Mouse (Mus musculus) CD8-positive naive resting alpha-beta T cell, adult 2 months (primary cell): ENCODE results near the gene Mylpf.
A peak's percentile ranks its signal among the peaks of the same experiment; 100 is the strongest.

ENCODE experiments used
- DNase-seq, 2 experiments: peaks; one replicate each; pipeline ENCODE4 v3.0.0; 2022; ENCODE audit warnings: low read depth in 2 of 2, low spot score in 2 of 2

Gene Mylpf

DNA sequence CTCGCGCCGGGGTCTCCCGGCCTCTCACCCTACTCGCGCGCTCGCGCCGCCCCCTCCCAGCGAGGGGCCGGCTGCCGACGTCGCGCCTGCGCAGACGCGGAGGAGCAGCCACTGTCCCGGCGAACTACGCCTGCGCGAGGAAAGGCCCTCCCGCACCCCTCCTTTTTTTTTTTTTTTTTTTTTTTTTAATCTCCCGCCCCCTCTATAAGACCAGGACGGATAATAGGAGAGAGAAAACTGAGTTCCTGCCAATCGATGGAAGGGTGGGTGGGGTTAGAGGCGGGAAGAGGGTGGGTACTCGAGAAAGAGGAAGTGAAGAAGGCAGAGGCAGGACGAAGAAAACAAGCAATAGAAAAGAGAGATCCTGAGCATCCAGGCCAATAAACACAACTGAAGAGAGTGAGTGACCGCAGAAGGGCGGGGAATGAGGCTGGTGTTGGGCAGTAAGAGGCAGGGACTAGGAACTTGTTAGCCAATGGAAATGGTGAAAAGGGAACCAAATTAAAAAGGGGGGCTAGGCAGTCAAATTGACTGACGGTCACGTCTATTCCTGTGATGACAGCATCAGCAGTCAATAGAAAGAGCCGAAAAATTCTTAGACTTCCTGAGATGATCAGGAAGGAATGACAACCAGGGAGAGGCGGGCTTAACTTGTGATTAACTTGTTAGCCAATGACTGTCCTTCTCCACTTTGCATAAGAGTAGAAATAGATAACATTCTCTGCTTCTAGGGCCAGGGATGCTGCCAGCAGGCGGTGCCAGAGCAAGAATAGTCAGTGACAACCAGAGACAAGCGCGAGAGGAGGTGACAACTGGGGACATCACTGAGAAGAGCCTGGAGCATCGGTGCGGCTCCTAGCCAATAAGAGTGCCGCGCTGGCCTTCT, at the start of gene Mylpf:
TSS of gene Mylpf (plus strand) at position 338 of the 886 bp plus-strand sequence.
- DNase-seq, result peak; percentile 91 to 95

DNA sequence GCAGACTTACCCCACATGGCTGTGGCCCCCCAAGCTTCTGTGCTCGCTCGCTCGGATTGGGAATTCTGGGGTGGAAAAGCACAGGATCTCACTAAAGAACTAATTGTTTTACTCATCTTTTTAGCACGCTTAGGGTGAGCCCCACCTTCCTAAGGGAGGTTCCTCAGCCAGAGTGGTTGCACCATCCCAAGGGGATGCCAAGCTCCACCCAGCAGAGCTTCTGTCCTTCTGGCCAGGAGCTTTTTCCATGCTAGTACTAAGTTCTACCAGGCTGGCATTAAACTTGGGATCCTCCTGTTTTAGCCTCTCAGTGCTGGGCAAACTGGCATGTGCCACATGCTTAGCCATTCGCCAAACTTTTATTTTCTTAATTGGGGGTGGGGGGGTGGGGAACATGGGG, 46.1 kb upstream of the Mylpf start:
- no peak for DNase-seq

DNA sequence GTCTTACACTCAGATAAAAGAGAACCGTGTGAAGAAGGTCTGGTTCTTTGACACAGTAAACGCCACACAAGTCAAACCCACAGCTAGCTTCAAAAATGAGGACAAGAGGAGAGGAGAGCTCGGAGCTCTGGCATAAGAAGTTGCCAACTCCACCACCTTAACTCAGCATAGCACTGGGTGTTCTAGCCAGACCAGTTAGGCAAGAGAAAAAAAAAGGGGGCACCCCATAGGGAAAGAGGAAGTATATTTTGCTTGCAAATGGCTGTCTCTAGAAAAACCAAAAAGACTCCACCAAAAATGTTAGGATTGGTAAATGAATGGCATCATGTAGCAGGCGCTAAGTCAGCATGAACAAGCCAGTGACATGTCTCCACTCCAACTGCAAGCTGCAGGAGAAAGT, 44.7 kb upstream of the Mylpf start:
- DNase-seq, result no peak

DNA sequence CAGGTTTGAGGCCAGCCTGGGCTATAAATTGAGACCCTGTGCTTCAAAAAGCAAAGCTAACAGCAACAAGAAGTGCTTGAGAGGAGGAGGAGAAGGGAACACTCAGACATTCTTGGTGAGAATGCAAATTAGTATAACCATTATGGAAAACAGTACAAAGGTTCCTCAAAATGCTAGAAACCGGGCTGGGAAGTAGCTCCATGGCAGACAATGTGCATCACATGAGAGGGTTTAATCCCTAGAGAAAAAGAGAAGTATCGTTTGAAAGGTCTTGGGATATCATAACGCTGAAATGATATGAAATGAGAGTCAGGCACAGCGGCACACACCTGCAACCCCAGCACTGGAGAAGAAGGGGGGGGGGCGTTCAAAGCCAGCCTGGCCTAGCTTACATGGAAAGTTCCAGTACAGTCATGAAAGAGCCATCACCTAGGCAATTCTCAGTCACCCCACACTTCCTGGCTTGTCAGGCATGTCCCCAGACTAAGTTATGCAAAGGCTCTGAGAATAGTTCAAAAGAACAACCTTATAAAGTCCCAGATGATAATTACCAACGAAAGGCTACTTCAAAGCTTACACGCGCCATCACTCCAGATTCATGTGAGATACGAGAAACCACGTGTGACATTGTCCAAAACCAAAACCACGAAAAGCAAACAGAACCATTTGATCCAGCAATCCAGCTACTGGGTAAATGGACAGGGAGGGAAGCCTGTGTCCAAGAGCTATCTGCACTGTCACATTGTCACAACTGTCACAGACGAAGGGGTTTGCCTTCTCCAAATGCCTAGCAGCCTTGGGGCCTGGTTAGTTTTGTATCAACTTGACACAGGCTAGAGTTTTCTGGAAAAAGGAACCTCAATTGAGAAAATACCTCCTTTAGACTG, 42.8 kb upstream of the Mylpf start:
- DNase-seq, result no peak

DNA sequence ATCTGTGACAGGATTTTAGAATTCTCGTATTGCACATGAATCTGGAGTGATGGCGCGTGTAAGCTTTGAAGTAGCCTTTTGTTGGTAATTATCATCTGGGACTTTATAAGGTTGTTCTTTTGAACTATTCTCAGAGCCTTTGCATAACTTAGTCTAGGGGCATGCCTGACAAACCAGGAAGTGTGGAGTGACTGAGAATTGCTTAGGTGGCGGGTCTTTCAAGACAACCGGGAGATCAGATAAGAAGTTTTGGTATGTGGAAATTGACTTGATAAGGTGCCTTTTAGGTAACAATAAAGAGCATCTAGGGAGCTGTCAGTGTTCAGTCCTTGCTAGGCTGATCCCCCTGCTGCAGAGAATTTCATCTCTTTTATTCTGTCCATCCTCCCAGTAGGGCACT, 42.2 kb upstream of the Mylpf start:
- DNase-seq, result no peak

DNA sequence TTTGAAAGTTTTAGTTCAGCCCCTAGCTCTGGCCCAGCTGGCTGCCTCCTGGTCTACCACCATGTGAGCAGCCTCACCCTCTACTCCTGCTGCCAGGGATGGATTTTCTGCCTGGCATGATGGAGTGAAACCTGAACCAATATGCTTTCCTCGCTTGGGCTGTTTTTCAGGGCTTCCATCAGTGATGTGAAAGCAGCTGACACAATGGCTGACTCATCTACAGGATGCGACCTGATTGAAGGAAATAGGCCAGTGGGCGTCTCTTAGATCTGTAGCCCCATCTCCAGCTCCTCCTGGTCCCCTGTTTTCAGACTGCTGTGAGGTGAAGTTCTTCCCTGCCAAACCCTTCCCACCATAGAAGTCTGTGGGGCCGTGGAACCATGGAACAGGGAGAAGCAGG, 31.8 kb upstream of the Mylpf start:
- DNase-seq, result no peak

DNA sequence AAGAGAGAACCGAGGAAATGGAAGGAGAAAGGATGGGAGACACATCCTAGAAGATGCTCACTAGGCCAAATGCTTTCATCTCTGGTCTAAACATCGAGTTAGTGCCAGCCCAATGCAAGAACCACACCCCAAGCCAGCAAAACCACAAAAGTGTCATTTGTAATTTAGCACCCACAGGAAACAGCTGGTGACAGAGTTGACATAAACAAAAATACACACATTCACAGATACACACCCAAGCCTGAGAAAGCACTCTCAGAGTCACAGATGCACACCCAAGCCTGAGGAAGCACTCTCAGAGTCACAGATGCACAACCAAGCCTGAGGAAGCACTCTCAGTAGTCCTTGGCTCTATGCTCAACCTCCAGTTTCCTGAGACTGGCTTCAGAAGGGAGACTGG, 27.9 kb upstream of the Mylpf start:
- peak; percentile 35 to 56 for DNase-seq

DNA sequence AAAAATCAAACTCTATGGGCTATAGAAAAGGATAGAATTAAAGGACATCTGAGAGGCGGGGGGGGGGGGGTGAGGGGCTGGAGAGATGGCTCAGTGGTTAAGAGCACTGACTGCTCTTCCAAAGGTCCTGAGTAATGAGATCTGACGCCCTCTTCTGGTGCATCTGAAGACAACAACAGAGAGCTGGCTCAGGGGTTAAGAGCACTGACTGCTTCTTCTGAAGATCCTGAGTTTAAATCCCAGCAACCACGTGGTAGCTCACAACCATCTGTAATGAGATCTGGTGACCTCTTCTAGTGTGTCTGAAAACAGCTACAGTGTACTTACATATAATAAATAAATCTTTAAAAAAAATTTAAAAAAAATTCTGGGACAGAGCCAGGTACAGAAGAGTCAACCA, 27.0 kb upstream of the Mylpf start:
- peak in 1 of 2 experiments; percentile 39 for DNase-seq

DNA sequence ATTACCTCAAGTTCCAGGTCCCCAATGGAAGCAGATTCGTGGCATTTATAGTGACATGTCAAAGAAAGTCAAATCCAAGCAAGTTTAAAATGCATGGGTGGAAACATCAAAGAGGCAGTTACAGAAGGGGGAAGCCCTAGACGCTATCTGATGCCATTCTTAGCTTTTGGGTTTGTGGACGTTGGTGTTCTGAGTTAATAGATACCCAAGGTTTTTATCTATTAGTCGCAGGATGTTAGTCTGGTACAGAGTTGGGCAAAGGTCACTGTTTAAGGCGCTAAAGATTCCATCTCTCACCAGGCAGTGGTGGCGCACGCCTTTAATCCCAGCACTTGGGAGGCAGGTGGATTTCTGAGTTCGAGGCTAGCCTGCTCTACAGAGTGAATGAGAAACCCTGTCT, 25.3 kb upstream of the Mylpf start:
- no peak for DNase-seq

DNA sequence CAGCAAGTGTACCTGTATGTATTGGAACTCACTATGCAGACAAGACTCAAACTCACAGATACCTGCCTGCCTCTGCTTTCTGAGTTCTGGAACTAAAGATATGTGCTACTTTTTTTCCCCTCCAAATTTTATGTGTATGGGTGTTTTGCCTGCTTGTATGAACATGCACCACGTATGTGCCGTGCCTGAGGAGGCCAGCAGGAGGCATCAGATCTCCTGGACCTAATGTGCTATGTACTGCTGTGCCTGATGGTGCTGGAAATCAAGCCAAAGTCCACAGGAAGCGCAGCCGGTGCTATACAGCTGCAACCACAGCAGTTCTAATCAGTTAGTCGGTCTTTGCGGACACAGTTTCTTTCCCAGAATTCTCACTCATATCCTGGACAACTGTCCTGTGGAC, 24.9 kb upstream of the Mylpf start:
- DNase-seq, result no peak

DNA sequence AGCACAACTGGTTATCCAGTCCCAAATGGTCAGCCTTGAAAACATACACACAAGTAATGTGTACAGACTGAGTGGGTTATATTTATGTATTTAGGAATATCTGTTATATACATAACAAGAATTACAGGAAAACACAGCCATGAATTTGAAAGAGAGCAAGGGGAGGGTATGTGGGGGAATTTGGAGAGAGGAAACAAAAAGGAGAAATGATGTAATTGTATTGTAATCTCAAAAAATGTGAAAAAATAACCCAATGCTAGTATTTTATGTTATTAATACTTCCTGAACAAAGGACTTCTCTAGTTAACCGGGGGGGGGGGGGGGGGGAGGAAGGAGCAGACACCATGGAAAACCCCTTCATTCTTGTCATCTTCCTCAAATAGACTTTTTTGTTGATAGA, 24.0 kb upstream of the Mylpf start:
- DNase-seq, result no peak

DNA sequence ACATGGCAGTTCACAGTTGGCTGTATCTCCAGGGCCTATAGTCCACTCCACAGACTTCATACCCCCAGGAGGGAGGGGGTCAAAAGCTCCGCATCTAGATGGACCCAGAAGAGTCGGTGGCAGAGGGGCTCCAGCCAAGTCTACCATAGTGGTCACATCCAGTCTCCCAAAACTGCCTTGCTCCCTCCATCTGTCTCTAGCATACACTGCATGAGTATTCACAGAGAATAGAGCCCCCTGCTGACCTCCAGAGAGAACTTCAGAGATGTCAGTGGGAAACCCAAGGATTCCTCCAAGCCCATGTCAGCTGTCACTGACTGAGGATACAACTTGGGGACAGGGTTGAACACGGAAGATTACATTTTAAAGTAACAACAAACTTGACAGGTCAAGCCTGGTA, 23.1 kb upstream of the Mylpf start:
- no peak for DNase-seq

DNA sequence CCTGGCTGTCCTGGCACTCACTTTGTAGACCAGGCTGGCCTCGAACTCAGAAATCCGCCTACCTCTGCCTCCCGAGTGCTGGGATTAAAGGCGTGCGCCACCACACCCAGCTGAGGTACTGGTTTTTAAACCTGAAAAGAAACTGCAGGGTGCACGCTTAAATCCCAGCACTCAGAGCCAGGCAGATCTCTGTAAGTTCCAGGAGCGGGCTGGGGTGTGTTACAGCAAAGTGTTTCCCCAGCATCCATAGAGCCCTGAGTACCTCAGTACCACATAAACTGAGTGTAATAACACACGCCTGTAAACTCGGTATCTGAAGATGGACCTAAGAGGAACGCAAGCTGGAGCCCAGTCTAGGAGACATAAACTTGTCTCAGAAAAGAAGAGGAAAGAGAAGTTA, 21.3 kb upstream of the Mylpf start:
- DNase-seq, result no peak

DNA sequence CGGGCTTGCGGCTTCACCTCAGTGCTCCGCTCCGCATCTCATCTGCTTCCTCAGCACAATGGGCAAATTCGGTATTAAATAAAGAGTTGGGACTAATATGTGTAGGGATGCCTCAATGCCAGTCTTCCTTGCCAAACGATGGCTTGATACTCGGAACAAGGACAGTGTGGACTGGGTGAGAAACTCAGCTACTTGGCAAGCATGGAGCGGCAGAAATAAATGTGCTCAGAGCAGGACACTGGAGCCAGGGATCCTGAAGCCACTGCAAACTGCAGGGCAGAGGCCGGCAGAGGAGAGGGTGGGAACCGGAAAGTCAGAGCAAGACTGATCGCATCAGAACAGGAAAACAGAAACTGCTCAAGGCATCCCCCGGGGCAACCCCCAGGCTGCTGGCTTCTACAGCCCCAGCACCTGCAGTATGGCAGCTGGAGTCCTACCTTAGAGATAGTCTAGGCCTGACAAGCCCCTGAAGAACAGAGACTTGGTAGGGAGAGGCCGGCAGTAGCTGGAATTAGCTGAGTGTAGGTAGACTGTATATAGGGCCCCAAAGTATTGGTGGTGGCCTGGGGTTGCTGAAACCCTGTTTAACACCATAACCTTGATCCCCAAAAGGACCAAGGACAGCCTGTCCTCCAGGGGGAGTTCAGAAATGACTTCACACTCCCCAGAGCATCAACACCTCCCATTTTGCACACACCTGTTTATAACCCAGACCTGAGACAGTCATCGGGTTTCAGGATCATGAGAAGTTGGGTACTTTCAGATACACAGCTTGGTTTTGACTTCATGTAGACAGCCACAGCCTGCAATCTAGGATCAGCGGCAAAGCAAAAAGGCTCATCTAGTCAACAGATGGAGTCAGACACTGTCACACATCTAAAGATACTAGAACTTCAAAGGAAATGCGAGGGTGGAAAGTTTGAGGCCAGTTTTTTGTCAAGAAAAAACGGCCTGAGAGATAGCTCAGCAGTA, 20.1 kb upstream of the Mylpf start:
- DNase-seq, result peak in 1 of 2 experiments; percentile 52

DNA sequence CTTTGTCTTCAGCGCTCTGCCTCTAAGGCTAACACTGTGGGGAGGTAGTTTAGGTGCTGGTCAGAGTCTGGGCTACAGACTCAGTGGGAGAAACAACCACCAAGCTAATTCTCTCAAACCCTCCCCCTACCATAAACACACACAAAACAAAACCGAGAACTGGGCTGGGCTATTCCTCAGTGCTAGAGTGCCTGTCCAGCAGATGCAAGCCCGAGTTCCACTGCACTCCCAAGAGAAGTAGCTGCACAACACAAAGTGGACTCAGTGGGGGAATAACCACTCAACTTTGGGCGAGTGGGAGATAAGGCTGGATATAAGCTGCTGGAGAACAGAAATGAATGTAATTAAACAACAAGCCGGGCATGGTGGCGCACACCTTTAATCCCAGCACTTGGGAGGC, 18.0 kb upstream of the Mylpf start:
- no peak for DNase-seq

DNA sequence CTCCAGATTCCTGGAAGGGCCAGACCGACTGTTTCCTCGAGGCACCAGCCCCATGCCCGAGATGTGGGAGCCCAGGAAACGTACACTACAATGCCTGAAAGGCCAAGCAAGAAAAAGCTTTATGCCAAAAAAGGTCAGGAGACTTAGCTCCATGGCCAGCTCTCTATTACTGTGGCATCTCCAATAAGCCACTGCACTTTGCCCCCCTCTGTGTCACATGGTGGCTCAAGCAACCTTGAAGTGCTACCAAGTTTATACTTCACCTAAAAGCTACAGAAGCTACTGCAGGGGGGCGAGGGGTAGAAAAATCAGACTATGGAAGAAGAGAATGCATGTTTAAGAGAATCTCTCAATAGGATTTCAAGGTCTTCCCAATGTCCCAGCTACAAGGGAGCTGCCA, 15.7 kb upstream of the Mylpf start:
- no peak for DNase-seq

DNA sequence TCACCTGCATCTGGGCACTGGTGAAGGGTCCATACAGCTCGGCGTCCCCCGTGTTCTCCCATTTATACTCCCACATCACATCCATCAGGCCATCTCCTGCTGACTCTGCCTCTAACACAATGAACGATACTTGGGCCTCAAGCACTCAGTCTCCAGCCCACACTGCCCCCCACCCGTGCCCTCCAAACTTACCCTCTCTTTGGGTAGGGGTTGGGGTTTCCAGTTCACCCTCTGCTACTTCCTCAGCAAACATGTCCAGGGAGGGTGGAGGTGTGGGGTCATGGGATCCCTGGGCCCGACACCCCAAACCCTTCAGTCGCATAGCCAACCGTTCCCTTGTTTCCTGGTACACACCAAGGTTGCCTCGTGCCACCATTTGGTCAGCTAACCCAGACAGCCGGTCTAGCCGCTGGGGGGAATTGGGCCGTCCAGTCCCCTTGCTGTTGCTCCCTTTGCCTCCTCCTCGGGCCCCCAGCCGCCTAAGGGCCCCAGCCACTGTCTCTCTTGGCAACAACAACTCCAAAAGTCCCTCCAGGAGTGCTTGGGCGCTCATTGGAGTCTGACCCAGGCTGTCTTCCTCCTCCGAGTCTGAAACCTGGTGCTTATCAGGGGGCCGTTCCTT, 14.6 kb upstream of the Mylpf start:
- DNase-seq, result no peak

DNA sequence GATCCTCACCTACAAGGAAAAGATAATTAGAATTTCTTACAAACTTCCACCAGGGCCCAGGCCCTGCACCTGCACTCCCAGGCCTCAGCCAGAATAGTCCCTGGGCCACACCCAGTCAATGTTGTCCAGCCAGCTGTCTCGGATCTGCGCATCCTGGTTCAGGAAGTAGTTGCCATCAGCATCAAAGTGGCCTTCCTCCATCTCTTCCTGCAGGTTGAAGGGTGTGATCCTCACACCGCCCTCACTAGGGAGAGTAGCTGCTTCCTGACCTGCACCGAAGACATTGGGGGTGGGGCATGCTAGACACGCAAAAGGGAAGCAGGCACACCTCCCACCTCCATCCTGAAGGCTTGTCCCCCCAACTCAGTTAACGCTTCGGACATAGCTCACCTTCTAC, 14.1 kb upstream of the Mylpf start:
- no peak for DNase-seq

DNA sequence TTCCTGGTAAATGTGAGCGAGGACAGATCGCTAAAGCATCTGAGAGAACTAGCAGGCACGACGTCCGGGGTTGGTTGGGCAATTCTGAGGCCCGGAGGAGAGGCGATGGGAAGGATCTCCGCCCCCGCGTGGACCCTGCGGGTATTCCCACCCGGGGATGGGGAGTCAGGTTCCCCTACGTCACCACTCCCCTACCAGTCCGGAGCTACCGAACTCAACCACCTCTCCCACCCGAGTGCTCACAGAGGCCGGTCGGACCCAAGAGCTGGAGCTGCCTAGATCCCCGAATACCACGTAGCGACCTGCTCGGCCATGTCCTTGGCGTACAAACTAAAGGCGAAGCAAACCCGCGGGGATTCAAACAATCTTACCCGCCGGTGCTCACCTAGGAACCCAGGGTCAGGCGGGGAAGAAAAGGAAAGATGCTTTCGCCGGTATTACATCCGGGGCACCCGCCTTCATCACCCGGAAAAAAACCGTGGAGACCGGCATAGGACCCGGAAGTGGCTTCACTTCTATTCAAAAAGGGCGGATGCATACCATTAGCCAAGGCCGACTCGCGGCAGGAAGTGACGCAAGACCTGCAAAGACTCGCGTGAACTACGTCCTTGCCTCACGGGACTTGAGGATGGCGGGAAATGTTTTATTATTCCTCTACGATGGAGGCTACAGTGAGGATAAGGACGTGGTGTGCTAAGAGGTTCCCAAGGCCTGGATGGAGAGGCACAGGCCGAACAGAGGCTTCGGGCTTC, 13.0 kb upstream of the Mylpf start, which contains the start of gene Cd2bp2:
TSS of gene Cd2bp2 (minus strand) at position 507 of the 752 bp plus-strand sequence.
- peak; percentile 93 to 94 for DNase-seq

DNA sequence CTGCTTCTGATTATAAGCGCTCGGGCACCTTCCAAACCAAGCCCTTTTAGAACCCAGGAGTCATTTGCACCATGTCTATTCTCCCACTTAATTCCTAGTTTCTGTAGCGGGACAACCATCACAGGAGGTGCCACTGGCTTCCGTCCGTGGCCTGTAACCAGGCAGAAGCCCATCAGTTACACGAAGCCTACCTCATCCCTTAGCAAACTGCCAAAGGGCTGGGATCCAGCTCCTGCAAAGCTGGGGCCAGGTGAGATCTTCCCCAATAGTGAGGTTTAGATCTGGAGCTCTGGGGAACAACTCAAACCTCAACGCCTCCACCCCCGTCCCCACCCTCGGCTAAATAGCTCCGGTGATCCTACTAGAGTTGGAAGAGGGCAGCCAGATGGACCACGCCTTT, 12.2 kb upstream of the Mylpf start:
- no peak for DNase-seq
